Mouse (Mus musculus): Measurements from ENCODE around the gene Emc8. TPM values are rescaled to one million over a fixed set of nuclear protein-coding genes. Genes with fewer than 3 reads are reported as not detected.

Gene Emc8
- polyA plus RNA-seq, 1 experiment from 2014 or later: 164 TPM

GRCm38 (mm10) chr8:120698426-120698825, 30.1 kb upstream of the Emc8 start:
- Histone ChIP-seq H3K4me3 (no peak overlapping the region), H3K9me3 (peaks cover 6% of the 10 kb centered on the region; the same call in 1 of the 2 replicates), H3K4me1 (peaks cover 47% of the 10 kb centered on the region), H3K27ac (replicated peaks) (peak overlapping the region; percentile 71), H3K9ac (no peak overlapping the region), H3K36me3 (no peaks in the 10 kb centered on the region), H3K4me2 (no peak overlapping the region), H3K27me3 (replicated peaks) (peaks cover 30% of the 10 kb centered on the region; the same call in 1 of the 2 replicates)
- 78% methylated on average over 7 of the region's 7 CpGs for WGBS
- no peak for ATAC-seq (ENCODE audit: extremely low read depth, insufficient number of reproducible peaks, low FRiP score, low TSS enrichment)

- Histone ChIP-seq H3K27ac (replicated peaks) (peak overlapping the region; percentile 71; the same call in 1 of the 2 replicates), H3K4me1 (peaks cover 47% of the 10 kb centered on the region), H3K36me3 (no peaks in the 10 kb centered on the region), H3K4me3 (no peak overlapping the region), H3K4me2 (no peak overlapping the region), H3K9ac (no peak overlapping the region), H3K27me3 (replicated peaks) (peaks cover 29% of the 10 kb centered on the region; the same call in 1 of the 2 replicates), H3K9me3 (peaks cover 6% of the 10 kb centered on the region; the same call in 1 of the 2 replicates)
- no peak for ATAC-seq (ENCODE audit: extremely low read depth, insufficient number of reproducible peaks, low FRiP score, low TSS enrichment)
Measured at GRCm38 (mm10) chr8:120697979-120698272, 29.6 kb upstream of the Emc8 start.

- WGBS: 53% methylated on average over 16 of the region's 17 CpGs
- H3K9me3 ChIP-seq: peaks cover 6% of the 10 kb centered on the region; the same call in 1 of the 2 replicates
- no peak overlapping the region for H3K9ac ChIP-seq
- peaks cover 29% of the 10 kb centered on the region; the same call in 1 of the 2 replicates for H3K27me3 ChIP-seq (replicated peaks)
- H3K4me2 ChIP-seq: no peak overlapping the region
- H3K27ac ChIP-seq (replicated peaks): peak overlapping the region; percentile 73
- no peaks in the 10 kb centered on the region for H3K36me3 ChIP-seq
- H3K4me1 ChIP-seq: peaks cover 47% of the 10 kb centered on the region
- no peak for ATAC-seq (ENCODE audit: extremely low read depth, insufficient number of reproducible peaks, low FRiP score, low TSS enrichment)
- H3K4me3 ChIP-seq: no peak overlapping the region
Measured at GRCm38 (mm10) chr8:120697154-120697978, 29.0 kb upstream of the Emc8 start.

GRCm38 (mm10) chr8:120696401-120697153, 28.2 kb upstream of the Emc8 start:
- Histone ChIP-seq H3K4me1 (peaks cover 47% of the 10 kb centered on the region), H3K27ac (replicated peaks) (peak overlapping the region; percentile 73), H3K9me3 (peaks cover 6% of the 10 kb centered on the region; the same call in 1 of the 2 replicates), H3K36me3 (no peaks in the 10 kb centered on the region), H3K9ac (no peak overlapping the region), H3K27me3 (replicated peaks) (peaks cover 21% of the 10 kb centered on the region; the same call in 1 of the 2 replicates), H3K4me3 (no peak overlapping the region), H3K4me2 (no peak overlapping the region)
- WGBS: 30% methylated on average over 13 of the region's 13 CpGs
- ATAC-seq (ENCODE audit: extremely low read depth, insufficient number of reproducible peaks, low FRiP score, low TSS enrichment): no peak

- Histone ChIP-seq H3K36me3 (no peaks in the 10 kb centered on the region), H3K4me2 (peak overlapping the region; percentile 48), H3K4me3 (peak overlapping the region; percentile 18; the same call in 1 of the 2 replicates), H3K9me3 (peaks cover 6% of the 10 kb centered on the region; the same call in 1 of the 2 replicates), H3K9ac (0 out of 2 replicates have a peak overlapping the region, but pooled peaks have one; percentile 16), H3K27ac (replicated peaks) (no peak overlapping the region; the same call in 1 of the 2 replicates), H3K27me3 (replicated peaks) (peaks cover 33% of the 10 kb centered on the region), H3K4me1 (peaks cover 37% of the 10 kb centered on the region)
- peak; percentile 21; the same call in 1 of the 2 replicates for ATAC-seq (ENCODE audit: extremely low read depth, insufficient number of reproducible peaks, low FRiP score, low TSS enrichment)
- WGBS: 25% methylated on average over 22 of the region's 22 CpGs
Measured at GRCm38 (mm10) chr8:120693861-120694493, 25.6 kb upstream of the Emc8 start.

- Histone ChIP-seq H3K27ac (replicated peaks) (no peak overlapping the region), H3K4me2 (no peak overlapping the region), H3K9me3 (peaks cover under 1% of the 10 kb centered on the region; the same call in 1 of the 2 replicates), H3K36me3 (no peaks in the 10 kb centered on the region), H3K4me1 (peaks cover 31% of the 10 kb centered on the region), H3K27me3 (replicated peaks) (peaks cover 43% of the 10 kb centered on the region), H3K9ac (no peak overlapping the region), H3K4me3 (no peak overlapping the region)
- ATAC-seq (ENCODE audit: extremely low read depth, insufficient number of reproducible peaks, low FRiP score, low TSS enrichment): no peak
- WGBS: 55% methylated on average over 4 of the region's 4 CpGs
Measured at GRCm38 (mm10) chr8:120692934-120693333, 24.6 kb upstream of the Emc8 start.

GRCm38 (mm10) chr8:120688511-120688910, 20.1 kb upstream of the Emc8 start:
- 81% methylated on average over 7 of the region's 7 CpGs for WGBS
- Histone ChIP-seq H3K36me3 (no peaks in the 10 kb centered on the region), H3K4me3 (no peak overlapping the region), H3K27me3 (replicated peaks) (peaks cover 44% of the 10 kb centered on the region), H3K9me3 (no peaks in the 10 kb centered on the region), H3K9ac (no peak overlapping the region), H3K27ac (replicated peaks) (no peak overlapping the region), H3K4me2 (no peak overlapping the region), H3K4me1 (no peaks in the 10 kb centered on the region)
- no peak for ATAC-seq (ENCODE audit: extremely low read depth, insufficient number of reproducible peaks, low FRiP score, low TSS enrichment)

GRCm38 (mm10) chr8:120687786-120688185, 19.4 kb upstream of the Emc8 start:
- Histone ChIP-seq H3K27me3 (replicated peaks) (peaks cover 48% of the 10 kb centered on the region), H3K27ac (replicated peaks) (no peak overlapping the region), H3K9ac (no peak overlapping the region), H3K4me1 (no peaks in the 10 kb centered on the region), H3K9me3 (no peaks in the 10 kb centered on the region), H3K4me3 (no peak overlapping the region), H3K4me2 (no peak overlapping the region), H3K36me3 (no peaks in the 10 kb centered on the region)
- WGBS: 57% methylated on average over 8 of the region's 8 CpGs
- ATAC-seq (ENCODE audit: extremely low read depth, insufficient number of reproducible peaks, low FRiP score, low TSS enrichment): no peak

GRCm38 (mm10) chr8:120686576-120686975, 18.2 kb upstream of the Emc8 start:
- Histone ChIP-seq H3K27ac (replicated peaks) (no peak overlapping the region), H3K9ac (no peak overlapping the region), H3K4me1 (no peaks in the 10 kb centered on the region), H3K36me3 (no peaks in the 10 kb centered on the region), H3K9me3 (no peaks in the 10 kb centered on the region), H3K4me2 (no peak overlapping the region), H3K4me3 (no peak overlapping the region), H3K27me3 (replicated peaks) (peaks cover 52% of the 10 kb centered on the region)
- 76% methylated on average over 5 of the region's 5 CpGs for WGBS
- no peak for ATAC-seq (ENCODE audit: extremely low read depth, insufficient number of reproducible peaks, low FRiP score, low TSS enrichment)

GRCm38 (mm10) chr8:120686051-120686450, 17.7 kb upstream of the Emc8 start:
- Histone ChIP-seq H3K9me3 (no peaks in the 10 kb centered on the region), H3K27ac (replicated peaks) (no peak overlapping the region), H3K4me1 (no peaks in the 10 kb centered on the region), H3K27me3 (replicated peaks) (peaks cover 56% of the 10 kb centered on the region), H3K4me3 (no peak overlapping the region), H3K4me2 (no peak overlapping the region), H3K36me3 (no peaks in the 10 kb centered on the region), H3K9ac (no peak overlapping the region)
- WGBS: 81% methylated on average over 13 of the region's 13 CpGs
- ATAC-seq (ENCODE audit: extremely low read depth, insufficient number of reproducible peaks, low FRiP score, low TSS enrichment): no peak

GRCm38 (mm10) chr8:120685591-120685990, 17.2 kb upstream of the Emc8 start:
- H3K4me3 ChIP-seq: no peak overlapping the region
- H3K4me2 ChIP-seq: no peak overlapping the region
- ATAC-seq (ENCODE audit: extremely low read depth, insufficient number of reproducible peaks, low FRiP score, low TSS enrichment): no peak
- H3K27ac ChIP-seq (replicated peaks): no peak overlapping the region
- H3K4me1 ChIP-seq: no peaks in the 10 kb centered on the region
- H3K27me3 ChIP-seq (replicated peaks): peaks cover 57% of the 10 kb centered on the region
- peak overlapping the region; percentile 6; the same call in 1 of the 2 replicates for H3K9ac ChIP-seq
- WGBS: 79% methylated on average over 8 of the region's 8 CpGs
- H3K9me3 ChIP-seq: no peaks in the 10 kb centered on the region
- H3K36me3 ChIP-seq: no peaks in the 10 kb centered on the region
